Mouse (Mus musculus) left cerebral cortex, postnatal 4 days (tissue): Measurements from ENCODE around the gene Btrc. TPM values are rescaled to one million over a fixed set of nuclear protein-coding genes. Genes with fewer than 3 reads are reported as not detected.
"Not testable (repeated sequence)": the region's sequence is repeated elsewhere in the genome, so short reads cannot be mapped to it uniquely, and the experiment has no call there.

Experiments used
- DNase-seq: peaks from one replicate; pipeline ENCODE4 v3.0.0-alpha.2; 2022
- intact Hi-C: fragments of 180-260 bp; cut with DNase I; formaldehyde crosslinking; loops from one replicate; pipeline ENCODE4 v1.15.1; 2025
- total RNA-seq, 2 experiments: library from RNA; stranded (reverse); gene quantifications; 2 replicates each; pipeline ENCODE4 v1.2.3; 2021

Gene Btrc
- 10 to 100 TPM; 74.0 to 80.0 TPM for total RNA-seq

GRCm38 (mm10) chr19:45363384-45363926, at the start of gene Btrc:
Gene Btrc, plus strand, starts transcription at chr19:45363734.
- intact Hi-C loops = loop anchor here (5.0 kb wide), 1 partner anchor 61 kb away; no protein-coding TSS in a partner anchor
- DNase-seq = peak; percentile 100

- intact Hi-C loops = no loop called here
- no peak for DNase-seq
Measured at GRCm38 (mm10) chr19:45317473-45317882, 46.1 kb upstream of the Btrc start.

DNA sequence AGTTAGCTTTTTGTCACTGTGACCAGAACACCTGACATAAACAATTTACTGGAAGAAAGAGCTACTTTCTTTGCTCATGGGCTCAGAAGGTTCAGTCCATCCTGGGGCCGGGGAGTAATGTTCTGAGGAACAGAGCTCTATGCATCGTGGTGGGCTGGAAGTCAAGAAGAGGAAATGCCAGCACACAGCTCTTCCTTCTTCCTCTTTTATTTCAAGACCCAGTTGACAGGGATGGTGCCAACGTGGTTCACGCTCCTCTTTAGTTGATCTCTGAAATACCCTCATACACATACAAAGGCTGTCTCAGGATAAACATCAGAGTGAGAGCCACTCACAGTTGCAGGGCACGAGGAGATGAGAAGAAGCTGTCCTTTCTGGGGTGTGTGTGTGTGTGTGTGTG, 42.5 kb upstream of the Btrc start:
- intact Hi-C loops = no loop called here
- no peak for DNase-seq

DNA sequence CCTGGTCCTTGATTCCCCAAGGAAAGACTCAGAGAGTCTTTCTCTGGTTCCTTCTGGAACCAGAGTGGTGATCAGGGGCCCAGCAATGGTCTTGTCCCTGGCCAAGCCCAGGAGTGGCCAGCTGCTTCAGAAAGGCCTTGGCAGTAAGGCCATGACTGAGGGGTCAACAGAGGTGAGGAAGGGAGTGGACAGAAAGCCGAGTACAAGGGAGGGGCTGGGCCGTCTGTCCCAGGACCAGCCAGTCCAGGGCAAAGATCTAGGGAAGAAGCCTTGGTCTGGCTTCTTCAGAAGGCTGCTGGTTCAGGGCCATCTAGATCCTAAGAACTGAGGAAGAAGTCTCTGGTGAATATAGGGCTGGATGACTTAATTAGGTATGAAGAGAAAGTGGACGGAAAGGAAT, 34.5 kb upstream of the Btrc start:
- intact Hi-C loops = no loop called here
- no peak for DNase-seq

DNA sequence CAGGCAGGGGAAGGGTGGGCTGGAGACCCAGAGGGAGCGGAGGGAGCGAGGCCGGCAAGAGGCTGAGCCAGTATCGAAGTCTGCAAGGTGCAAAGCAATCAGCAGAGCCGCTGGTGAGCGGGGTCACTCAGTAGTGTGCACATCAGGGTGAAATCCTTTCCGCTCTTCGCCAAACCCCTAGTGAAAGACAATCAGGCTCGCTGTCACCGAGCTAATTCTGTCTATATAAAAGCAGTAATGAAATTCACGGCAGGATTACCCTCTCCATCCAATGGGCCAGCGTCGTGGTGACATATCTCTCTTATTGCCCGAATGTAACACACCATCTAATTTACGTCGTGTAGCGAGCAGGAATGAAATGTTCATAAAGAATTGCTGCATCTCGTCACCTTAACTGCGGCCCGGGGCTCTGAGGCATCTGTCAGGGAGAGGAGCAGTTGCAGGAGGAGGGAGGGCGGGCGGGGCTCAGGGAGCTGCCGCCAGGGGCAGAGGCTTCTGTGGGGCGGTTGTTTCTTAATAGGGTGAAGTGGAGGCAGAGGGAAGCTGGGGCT, 33.7 kb upstream of the Btrc start:
- DNase-seq = no peak
- intact Hi-C loops = no loop called here

DNA sequence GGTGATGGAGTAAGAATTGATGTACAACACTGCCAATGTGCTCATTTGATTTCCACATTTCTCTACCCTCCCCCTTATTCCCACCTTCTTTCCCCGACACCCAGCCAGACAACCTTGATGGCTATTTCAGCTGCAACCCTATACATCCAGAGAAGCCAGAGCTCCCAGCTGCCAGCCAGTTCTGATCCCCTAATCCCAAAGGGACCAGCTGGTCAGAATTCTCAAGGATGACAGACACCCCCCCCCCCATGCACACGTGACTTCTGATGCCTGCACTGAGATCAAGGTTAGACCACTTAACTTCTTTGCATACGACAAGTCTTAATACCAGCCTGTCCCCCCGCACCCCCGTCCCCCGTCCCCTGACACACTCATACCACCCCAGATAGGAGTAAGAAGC, 26.8 kb upstream of the Btrc start:
- no peak for DNase-seq
- intact Hi-C loops = no loop called here

DNA sequence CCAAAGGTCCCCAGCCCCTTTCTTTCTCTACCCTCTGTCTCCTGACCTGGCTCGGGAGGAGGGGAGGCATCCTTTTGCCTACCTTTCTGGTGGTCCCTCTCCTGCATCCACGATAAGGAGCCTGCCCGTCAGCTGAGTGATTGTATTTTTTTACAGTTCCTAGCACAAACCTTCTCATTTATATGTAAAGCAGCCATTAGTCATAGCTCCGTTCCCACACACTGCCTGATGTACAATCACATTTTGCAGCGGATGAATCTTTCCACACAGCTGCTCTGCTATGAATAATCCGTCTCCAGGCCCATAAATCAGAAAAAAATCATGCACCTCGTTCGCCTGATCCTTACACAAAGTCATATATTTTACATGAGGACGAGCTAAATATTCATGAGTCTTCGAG, 25.4 kb upstream of the Btrc start:
- DNase-seq = no peak
- intact Hi-C loops = no loop called here

DNA sequence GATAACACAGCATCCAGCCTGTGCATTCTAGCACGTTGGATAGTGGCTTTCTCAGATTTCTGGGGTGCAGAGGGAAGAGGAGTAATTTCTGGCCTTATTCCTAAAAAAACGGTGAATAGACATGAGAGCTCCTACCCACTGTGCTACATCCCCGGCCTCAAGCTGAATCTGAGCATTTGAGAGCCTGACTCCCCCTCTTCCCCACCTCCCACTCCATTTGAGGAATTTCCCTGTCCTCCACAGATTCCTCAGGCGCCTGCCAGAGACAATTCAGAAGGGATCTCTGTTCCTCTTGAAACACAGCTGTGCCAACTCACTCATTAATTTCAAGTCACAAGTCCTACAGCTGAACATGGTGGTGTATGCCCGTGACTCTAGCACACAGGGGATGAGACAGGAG, 19.6 kb upstream of the Btrc start:
- intact Hi-C loops = no loop called here

DNA sequence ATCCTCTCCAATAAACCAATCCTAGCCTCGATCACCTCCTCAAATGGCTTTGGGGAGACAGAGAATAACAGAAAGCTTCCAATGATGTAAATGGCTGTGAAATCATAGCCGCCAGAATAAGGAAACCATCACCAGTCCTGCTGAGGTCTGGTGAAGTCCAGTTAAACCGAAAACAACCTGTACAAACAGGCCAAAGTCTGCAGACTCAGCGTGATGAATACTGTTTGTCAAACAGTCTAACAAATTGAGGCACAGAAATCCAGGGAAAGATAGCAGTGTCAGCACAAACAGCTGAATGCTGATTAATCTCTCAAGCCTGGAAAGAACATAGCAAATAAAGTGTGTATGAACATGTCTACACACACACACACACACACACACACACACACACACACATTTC, 15.3 kb upstream of the Btrc start:
- intact Hi-C loops = no loop called here
- no peak for DNase-seq

More for the DNA sequence above, 19.6 kb upstream of the Btrc start:
- no peak for DNase-seq

DNA sequence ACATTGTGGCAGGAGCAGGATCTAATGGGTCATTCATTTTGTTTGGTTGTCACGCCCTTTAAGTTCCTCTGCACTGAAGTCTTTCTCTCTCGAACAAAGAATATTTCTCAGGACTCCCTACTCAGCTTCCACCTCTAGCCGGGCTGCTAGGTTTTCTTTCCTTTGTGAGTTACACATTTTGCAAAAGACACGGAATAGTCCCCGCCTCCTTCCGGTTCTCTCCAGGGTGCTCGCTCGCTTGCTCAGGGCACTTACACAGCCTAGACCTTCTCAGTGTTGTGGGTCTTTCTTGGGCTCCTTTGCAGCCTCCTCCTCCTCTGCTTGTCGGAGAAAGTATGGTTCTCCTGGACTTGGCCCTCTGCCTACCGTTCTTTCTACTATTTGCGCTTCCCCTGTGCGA, 13.1 kb upstream of the Btrc start:
- intact Hi-C loops = no loop called here

DNA sequence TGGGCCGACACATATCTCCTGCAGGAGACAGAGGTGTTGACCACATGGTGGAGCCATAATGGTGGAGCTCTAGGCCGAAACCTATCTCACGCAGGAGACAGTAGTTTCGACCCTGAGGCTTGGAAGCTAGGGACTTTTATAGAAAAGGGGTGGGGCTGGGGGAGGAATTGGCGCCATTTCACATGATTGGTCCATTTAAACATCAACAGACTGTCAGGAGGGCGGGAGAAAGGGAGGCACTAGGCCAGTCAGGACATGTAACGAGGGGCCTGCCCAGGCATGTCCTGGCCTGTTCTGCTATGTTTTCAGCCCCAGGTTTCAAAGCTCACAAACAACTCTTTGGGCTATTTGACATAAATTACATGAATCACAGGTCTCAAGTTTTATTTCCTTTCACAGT, 10.8 kb upstream of the Btrc start:
- intact Hi-C loops, DNase-seq: not testable (repeated sequence)

More for the DNA sequence above, 13.1 kb upstream of the Btrc start:
- no peak for DNase-seq

DNA sequence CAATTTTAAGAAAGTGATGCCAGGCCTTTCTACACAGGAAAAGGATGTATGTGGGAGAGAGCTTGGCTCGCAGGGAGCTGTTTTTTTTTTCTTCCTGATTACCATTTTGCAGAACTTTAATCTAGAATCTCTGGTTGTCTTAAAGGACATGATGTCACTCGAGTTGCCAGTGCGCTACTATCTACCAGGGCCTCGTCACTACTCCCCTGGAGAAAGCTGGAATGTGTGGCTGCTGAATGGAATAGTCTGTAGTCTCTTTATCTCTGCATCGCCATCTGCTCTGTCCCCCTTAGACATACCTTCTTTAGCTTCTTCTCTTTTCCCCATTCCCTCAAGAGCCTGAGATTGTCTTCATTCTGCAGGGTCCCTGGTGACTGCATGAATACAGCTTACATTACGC, 7.9 kb upstream of the Btrc start:
- intact Hi-C loops = no loop called here
- no peak for DNase-seq

DNA sequence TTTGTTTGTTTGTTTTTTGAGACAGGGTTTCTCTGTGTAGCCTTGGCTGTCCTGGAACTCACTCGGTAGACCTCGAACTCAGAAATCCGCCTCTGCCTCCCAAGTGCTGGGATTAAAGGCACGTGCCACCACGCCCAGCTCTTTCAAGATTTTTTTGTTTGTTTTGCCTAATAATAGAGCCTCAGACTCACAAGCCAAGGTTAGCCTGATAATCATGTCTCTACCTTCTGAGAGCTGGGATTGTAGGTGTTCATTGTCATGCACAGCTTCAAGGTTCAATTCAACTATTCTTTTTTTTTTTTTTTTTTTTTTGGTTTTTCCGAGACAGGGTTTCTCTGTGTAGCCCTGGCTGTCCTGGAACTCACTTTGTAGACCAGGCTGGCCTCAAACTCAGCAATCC, 6.7 kb upstream of the Btrc start:
- intact Hi-C loops = not testable (repeated sequence)

DNA sequence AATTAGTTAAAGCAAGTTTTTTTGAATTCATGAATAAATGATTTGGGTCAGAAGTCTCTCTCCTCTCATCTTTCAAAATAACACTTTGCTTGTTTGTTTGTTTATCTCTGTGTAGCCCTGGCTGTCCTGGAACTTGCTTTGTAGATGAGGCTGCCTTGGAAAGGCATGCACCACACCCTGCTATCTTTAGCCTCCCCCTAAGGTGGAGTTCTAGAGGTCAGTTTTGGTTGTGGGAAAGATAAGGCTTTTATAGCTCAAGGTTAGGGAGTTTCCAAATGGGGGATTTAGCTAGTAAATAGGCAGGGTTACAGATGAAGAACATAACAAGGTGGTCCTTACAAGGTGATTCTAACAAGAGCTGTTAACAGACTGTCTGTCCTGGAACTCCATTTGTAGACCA, 3.0 kb upstream of the Btrc start:
- no peak for DNase-seq
- intact Hi-C loops = loop anchor here (5.0 kb wide), 1 partner anchor 58 kb away; no protein-coding TSS in a partner anchor

More for the DNA sequence above, 6.7 kb upstream of the Btrc start:
- not testable (repeated sequence) for DNase-seq

GRCm38 (mm10) chr19:45363933-45364391, 428 bp downstream of the Btrc start:
- intact Hi-C loops = loop anchor here (5.0 kb wide), 1 partner anchor 62 kb away; no protein-coding TSS in a partner anchor
- DNase-seq = no peak

DNA sequence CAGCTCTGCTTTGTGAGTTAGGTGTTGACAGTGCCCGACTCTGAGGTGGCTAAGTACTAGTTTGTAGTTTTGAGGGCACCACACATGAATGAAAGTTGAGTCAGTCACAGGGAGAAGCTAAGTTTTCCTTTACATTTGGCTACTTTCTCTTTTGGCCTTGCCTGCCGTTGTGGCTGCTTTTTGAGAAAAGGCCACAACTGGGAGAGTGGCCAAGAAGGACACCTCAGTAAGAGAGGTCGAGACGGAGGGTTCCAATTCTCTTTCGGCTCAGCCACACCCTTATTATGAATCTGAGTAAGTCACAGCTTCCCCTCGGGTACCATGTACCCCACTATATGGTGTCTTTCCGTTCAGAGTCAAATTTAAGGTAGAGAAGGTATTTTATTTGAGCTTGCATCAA, 3.1 kb downstream of the Btrc start:
- intact Hi-C loops = no loop called here
- no peak for DNase-seq

- intact Hi-C loops, DNase-seq: not testable (repeated sequence)
Measured at GRCm38 (mm10) chr19:45384815-45385214, 21.3 kb downstream of the Btrc start.

- DNase-seq = no peak
- intact Hi-C loops = no loop called here
Measured at GRCm38 (mm10) chr19:45388551-45388950, 25.0 kb downstream of the Btrc start.

- intact Hi-C loops = no loop called here
Measured at GRCm38 (mm10) chr19:45394078-45394477, 30.5 kb downstream of the Btrc start.

GRCm38 (mm10) chr19:45411000-45411399, 47.5 kb downstream of the Btrc start:
- no peak for DNase-seq
- intact Hi-C loops = no loop called here

More at GRCm38 (mm10) chr19:45394078-45394477, 30.5 kb downstream of the Btrc start:
- no peak for DNase-seq

DNA sequence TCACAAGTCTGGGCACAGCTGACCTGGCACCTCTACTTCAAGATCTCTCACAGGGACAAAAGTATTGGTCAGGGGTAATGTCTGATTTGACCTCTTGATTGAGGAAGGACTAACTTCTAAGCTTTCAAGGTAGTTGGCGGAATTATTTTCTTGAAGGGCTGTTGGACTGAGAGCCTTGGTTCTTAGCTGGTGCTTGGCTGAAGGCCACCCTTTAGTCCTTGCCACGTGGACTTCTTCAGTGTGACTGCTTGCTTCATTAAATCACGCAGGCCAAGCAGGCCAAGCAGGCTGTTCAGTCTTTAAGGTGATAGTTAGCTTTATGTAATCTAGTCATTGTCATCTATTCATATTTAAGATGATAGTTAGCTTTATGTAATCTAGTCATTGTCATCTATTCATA, 49.2 kb downstream of the Btrc start:
- DNase-seq = no peak
- intact Hi-C loops = no loop called here

GRCm38 (mm10) chr19:45413966-45414365, 50.4 kb downstream of the Btrc start:
- intact Hi-C loops = no loop called here
- DNase-seq = no peak

DNA sequence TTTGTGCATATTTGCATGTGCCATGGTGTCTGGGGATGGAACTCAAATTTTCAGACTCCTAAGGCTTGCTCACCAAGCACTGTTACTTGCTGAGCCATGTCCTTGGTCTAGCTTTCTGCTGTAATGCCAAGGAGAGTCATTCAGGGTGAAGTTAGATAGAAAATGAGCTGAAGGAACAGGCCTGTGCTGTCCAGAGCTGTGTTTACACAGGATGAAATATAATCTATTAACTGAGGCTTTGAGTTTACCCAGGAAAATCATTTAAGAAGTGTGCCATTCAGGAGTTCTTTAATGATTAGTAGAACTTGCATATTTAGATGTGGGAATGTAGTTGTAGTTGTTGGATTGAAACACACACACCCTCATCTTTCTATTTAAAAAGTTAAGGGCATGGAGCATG, 54.1 kb downstream of the Btrc start:
- intact Hi-C loops = no loop called here
- DNase-seq = no peak
